ENCODE assay signal across 10 mouse cellular contexts in genomic region chr11:118348419-118348818, GRCm38 (mm10). TPM values are rescaled to one million over a fixed set of nuclear protein-coding genes. Genes with fewer than 3 reads are reported as not detected.
DNase-seq lines count a peak whose midpoint lies in the region; ATAC-seq and TF ChIP-seq lines count a peak whose summit lies in the region.
"Had no signal": no experiment of that assay in that cellular context is flagged by ENCODE, and none has a peak within 500 bp of the region (broad histone marks: within the 10 kb centered on the region; RNA-seq: fewer than 3 reads in every experiment).

No protein-coding gene starts in this region.

- ATAC-seq in kidney, postnatal 0 days (replicated peaks; ENCODE audit: low FRiP score, low read depth) = 0 out of 2 replicates have a peak, but pooled peaks have one; percentile 3
- ATAC-seq in activated CD4-positive, CD25-positive, alpha-beta regulatory T cell, adult 4 months = peak; percentile 54
- no peak for ATAC-seq in limb, embryonic 11.5 days (ENCODE audit: insufficient number of reproducible peaks, low FRiP score, low TSS enrichment, low read depth)
- no peak for ATAC-seq in stomach, embryonic 16.5 days (ENCODE audit: insufficient read depth, low FRiP score)

- DNase-seq in kidney, postnatal 0 days (ENCODE audit: low spot score) = no peak
- no peak for DNase-seq in kidney, postnatal 4 days
- DNase-seq in limb, embryonic 11.5 days (ENCODE audit: low spot score) = no peak
- no peak for DNase-seq in cerebellum, adult 9-10 months
- DNase-seq in gastrocnemius, postnatal 4 days (ENCODE audit: low spot score in 2 of 2) = no peak
- DNase-seq in adipocyte (ENCODE audit: low spot score) = no peak

- 39% methylated on average over 3 of the region's 3 CpGs for WGBS in kidney, postnatal 0 days
- 47% methylated on average over 3 of the region's 3 CpGs for WGBS in limb, embryonic 11.5 days
- 41% methylated on average over 3 of the region's 3 CpGs for WGBS in stomach, embryonic 16.5 days

- H3K4me1 ChIP-seq in kidney, postnatal 0 days (replicated peaks; ENCODE audit: insufficient read depth, low read length) = peaks cover 32% of the 10 kb centered on the region
- H3K4me1 ChIP-seq in limb, embryonic 11.5 days (ENCODE audit: control insufficient read depth, insufficient read depth, low read length) = peaks cover 21% of the 10 kb centered on the region
- H3K4me1 ChIP-seq in stomach, embryonic 16.5 days (ENCODE audit: control insufficient read depth, insufficient read depth, low read length) = peaks cover 41% of the 10 kb centered on the region

- no peaks in the 10 kb centered on the region for H3K27me3 ChIP-seq in kidney, postnatal 0 days (ENCODE audit: insufficient read depth, low read length)
- H3K27me3 ChIP-seq in limb, embryonic 11.5 days (ENCODE audit: control insufficient read depth, insufficient read depth, low read length) = no peaks in the 10 kb centered on the region
- H3K27me3 ChIP-seq in stomach, embryonic 16.5 days (ENCODE audit: control insufficient read depth, insufficient read depth, low read length) = no peaks in the 10 kb centered on the region
- H3K27me3 ChIP-seq: hindbrain, embryonic 13.5 days; neural tube, embryonic 15.5 days had no signal

- H3K4me2 ChIP-seq in kidney, postnatal 0 days (ENCODE audit: low read length) = no peak overlapping the region
- no peak overlapping the region for H3K4me2 ChIP-seq in limb, embryonic 11.5 days (ENCODE audit: low read depth, severe bottlenecking)
- H3K4me2 ChIP-seq in stomach, embryonic 16.5 days (ENCODE audit: low read depth, low read length) = no peak overlapping the region
- H3K4me2 ChIP-seq: hindbrain, embryonic 13.5 days; neural tube, embryonic 15.5 days had no signal

- peak overlapping the region; percentile 77 for H3K27ac ChIP-seq in kidney, postnatal 0 days
- H3K27ac ChIP-seq in limb, embryonic 11.5 days (replicated peaks; ENCODE audit: low read depth, low read length) = 0 out of 2 replicates have a peak overlapping the region, but pooled peaks have one; percentile 39
- H3K27ac ChIP-seq in stomach, embryonic 16.5 days (ENCODE audit: low read length) = peak overlapping the region; percentile 69
- H3K27ac ChIP-seq: hindbrain, embryonic 13.5 days; neural tube, embryonic 15.5 days had no signal

- no peak for TF ChIP-seq CTCF in kidney, postnatal 0 days (IDR thresholded peaks at IDR 0.05; ENCODE audit: low read depth)

- H3K9me3 ChIP-seq in kidney, postnatal 0 days (replicated peaks; ENCODE audit: low read length) = no peaks in the 10 kb centered on the region
- H3K9me3 ChIP-seq in limb, embryonic 11.5 days (ENCODE audit: control insufficient read depth, low read length) = no peaks in the 10 kb centered on the region
- H3K9me3 ChIP-seq in stomach, embryonic 16.5 days (replicated peaks; ENCODE audit: control insufficient read depth, low read length) = no peaks in the 10 kb centered on the region
- H3K9me3 ChIP-seq: hindbrain, embryonic 13.5 days; neural tube, embryonic 15.5 days had no signal

- no peak overlapping the region for H3K9ac ChIP-seq in kidney, postnatal 0 days (ENCODE audit: low read depth, low read length)
- H3K9ac ChIP-seq in limb, embryonic 11.5 days (ENCODE audit: low read length) = no peak overlapping the region
- 0 out of 2 replicates have a peak overlapping the region, but pooled peaks have one; percentile 37 for H3K9ac ChIP-seq in stomach, embryonic 16.5 days (ENCODE audit: low read length)
- H3K9ac ChIP-seq: hindbrain, embryonic 13.5 days; neural tube, embryonic 15.5 days had no signal

- H3K36me3 ChIP-seq in kidney, postnatal 0 days (ENCODE audit: insufficient read depth, low read length) = 0 out of 2 replicates have a peak, but pooled peaks cover 4% of the 10 kb centered on the region
- H3K36me3 ChIP-seq in limb, embryonic 11.5 days (ENCODE audit: control insufficient read depth, insufficient read depth, low read length) = no peaks in the 10 kb centered on the region
- no peaks in the 10 kb centered on the region for H3K36me3 ChIP-seq in stomach, embryonic 16.5 days (ENCODE audit: control insufficient read depth, insufficient read depth, low read length)
- H3K36me3 ChIP-seq: hindbrain, embryonic 13.5 days; neural tube, embryonic 15.5 days had no signal

- H3K4me3 ChIP-seq in kidney, postnatal 0 days (replicated peaks; ENCODE audit: low read depth, low read length) = no peak overlapping the region
- H3K4me3 ChIP-seq in limb, embryonic 11.5 days (ENCODE audit: low read depth, low read length) = no peak overlapping the region
- H3K4me3 ChIP-seq in stomach, embryonic 16.5 days (replicated peaks; ENCODE audit: low read length) = no peak overlapping the region
- H3K4me3 ChIP-seq: hindbrain, embryonic 13.5 days; neural tube, embryonic 15.5 days had no signal

RNA-seq across cellular contexts. Expression of gene Cep295nl, which starts 6.1 kb away (rescaled TPM):
- polyA plus RNA-seq in kidney, postnatal 0 days (2015; fragmentation: Nextera tagmentation; extraction: Ambion mirVana) = 0.46 and 0.54 TPM in 2 replicates
- under 1 TPM; 0.24 to 0.45 TPM for polyA plus RNA-seq in activated CD4-positive, CD25-positive, alpha-beta regulatory T cell, adult 4 months (2017; shearing (Covaris generic))
- 0.21 and 0.53 TPM in 2 replicates for polyA plus RNA-seq in limb, embryonic 11.5 days (2014; fragmentation: Nextera tagmentation; extraction: Ambion mirVana)
- polyA plus RNA-seq in stomach, embryonic 16.5 days (2015; fragmentation: Nextera tagmentation; extraction: Ambion mirVana) = 0.36 and 0.55 TPM in 2 replicates
- 1 to 10 TPM; 3.2 to 4.3 TPM for total RNA-seq in gastrocnemius, postnatal 4 days (2021)

RNA-seq across cellular contexts. Expression of gene Timp2, which starts 7.1 kb away (rescaled TPM):
- polyA plus RNA-seq in kidney, postnatal 0 days (2015; fragmentation: Nextera tagmentation; extraction: Ambion mirVana) = 81.0 and 88.4 TPM in 2 replicates
- polyA plus RNA-seq in activated CD4-positive, CD25-positive, alpha-beta regulatory T cell, adult 4 months (2017; shearing (Covaris generic)) = 10 to 100 TPM; 10.2 to 11.2 TPM
- 64.4 and 68.4 TPM in 2 replicates for polyA plus RNA-seq in limb, embryonic 11.5 days (2014; fragmentation: Nextera tagmentation; extraction: Ambion mirVana)
- 66.5 and 66.7 TPM in 2 replicates for polyA plus RNA-seq in stomach, embryonic 16.5 days (2015; fragmentation: Nextera tagmentation; extraction: Ambion mirVana)
- total RNA-seq in gastrocnemius, postnatal 4 days (2021) = 100 to 1,000 TPM; 211 to 244 TPM

RNA-seq across cellular contexts. Expression of gene Lgals3bp, which starts 53.5 kb away (rescaled TPM):
- polyA plus RNA-seq in kidney, postnatal 0 days (2015; fragmentation: Nextera tagmentation; extraction: Ambion mirVana) = 68.8 and 80.3 TPM in 2 replicates
- polyA plus RNA-seq in activated CD4-positive, CD25-positive, alpha-beta regulatory T cell, adult 4 months (2017; shearing (Covaris generic)) = 100 to 1,000 TPM in 1 of 2 experiments, 10 to 100 TPM in 1; 98.4 to 147 TPM
- polyA plus RNA-seq in limb, embryonic 11.5 days (2014; fragmentation: Nextera tagmentation; extraction: Ambion mirVana) = 3.6 and 4.1 TPM in 2 replicates
- 59.8 and 75.8 TPM in 2 replicates for polyA plus RNA-seq in stomach, embryonic 16.5 days (2015; fragmentation: Nextera tagmentation; extraction: Ambion mirVana)
- 10 to 100 TPM; 16.3 to 19.6 TPM for total RNA-seq in gastrocnemius, postnatal 4 days (2021)

RNA-seq across cellular contexts. Expression of gene Usp36, which starts 58.4 kb away (rescaled TPM):
- polyA plus RNA-seq in kidney, postnatal 0 days (2015; fragmentation: Nextera tagmentation; extraction: Ambion mirVana) = 10.9 and 11.9 TPM in 2 replicates
- polyA plus RNA-seq in activated CD4-positive, CD25-positive, alpha-beta regulatory T cell, adult 4 months (2017; shearing (Covaris generic)) = 10 to 100 TPM; 15.6 to 15.8 TPM
- polyA plus RNA-seq in limb, embryonic 11.5 days (2014; fragmentation: Nextera tagmentation; extraction: Ambion mirVana) = 13.6 and 15.3 TPM in 2 replicates
- polyA plus RNA-seq in stomach, embryonic 16.5 days (2015; fragmentation: Nextera tagmentation; extraction: Ambion mirVana) = 18.0 and 18.2 TPM in 2 replicates
- total RNA-seq in gastrocnemius, postnatal 4 days (2021) = 10 to 100 TPM; 14.8 to 16.6 TPM

Comparison
In these comparisons a context has a peak if more than half of its experiments do, and no peak if none do; other contexts are left out.
1. ATAC-seq: peak in kidney, postnatal 0 days (single experiment) and activated CD4-positive, CD25-positive, alpha-beta regulatory T cell, adult 4 months (single experiment); none in limb, embryonic 11.5 days (single experiment) and stomach, embryonic 16.5 days (single experiment).
2. RNA of gene Lgals3bp, which starts 53.5 kb away (polyA plus RNA-seq): 98.4 to 147 TPM in activated CD4-positive, CD25-positive, alpha-beta regulatory T cell, adult 4 months, 68.8 to 80.3 TPM in kidney, postnatal 0 days and 59.8 to 75.8 TPM in stomach, embryonic 16.5 days; 3.6 to 4.1 TPM in limb, embryonic 11.5 days; every median in the first group is over 10 times any median in the second.
3. Peak in every context shown above with its lines, with median percentiles within 50 percentile points of each other: H3K27ac ChIP-seq.